Mouse (Mus musculus) bone marrow, adult 2 months (tissue): Measurements from ENCODE around the gene Zer1.

Source experiments
- CTCF ChIP-seq: fragments of 200-500 bp; IDR thresholded peaks from 2 replicates; pipeline ENCODE4 v1.5.1; 2011; ENCODE audit warnings: low read length, control low read depth; ENCODE audit not compliant: control insufficient read depth, insufficient read depth
- POLR2A ChIP-seq: fragments of 200-500 bp; IDR thresholded peaks from 2 replicates; pipeline ENCODE4 v1.6.1; 2011; ENCODE audit warnings: low read depth, mild to moderate bottlenecking, control low read depth, low read length, borderline replicate concordance; ENCODE audit not compliant: control insufficient read depth

DNA sequence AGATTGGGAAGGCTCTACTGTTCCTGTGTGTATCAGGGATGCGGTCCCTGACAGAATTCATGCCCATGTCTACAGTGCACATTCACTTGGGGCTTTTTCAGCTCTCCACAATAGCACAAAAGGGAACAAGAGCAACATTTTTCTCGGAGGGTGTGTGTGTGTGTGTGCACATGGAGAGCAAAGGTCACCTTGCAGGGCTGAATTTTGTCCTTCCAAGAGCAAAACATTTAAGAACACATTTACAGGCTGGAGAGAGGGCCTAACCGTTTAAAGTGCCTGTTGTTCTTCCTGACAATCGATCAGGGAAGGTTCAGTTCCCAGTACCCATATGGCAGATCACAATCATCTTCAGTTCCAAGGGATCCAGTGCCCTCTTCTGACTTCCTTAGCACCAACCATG is 5.8 kb upstream of the Zer1 start:
- TF ChIP-seq POLR2A (no peak), CTCF (no peak)
